Mouse (Mus musculus) neural tube, embryonic 11.5 days (tissue): ENCODE measurements around the gene Golph3l. TPM values are rescaled to one million over a fixed set of nuclear protein-coding genes. Genes with fewer than 3 reads are reported as not detected.
"Not testable (repeated sequence)": the region's sequence is repeated elsewhere in the genome, so short reads cannot be mapped to it uniquely, and the experiment has no call there.

Experiments
- ATAC-seq: fragments of 200-750 bp; cut with Nextera tagmentation; 2 replicates; pipeline ENCODE4 v1.8.0; 2017; ENCODE audit warnings: moderate number of reproducible peaks, mild to moderate bottlenecking, moderate TSS enrichment, moderate library complexity; ENCODE audit not compliant: insufficient read depth, low FRiP score, low TSS enrichment
- DNase-seq: peaks from one replicate; pipeline ENCODE4 v3.0.0-alpha.2; 2015; ENCODE audit warnings: low spot score
- H3K27ac ChIP-seq: fragments of 300-500 bp; sonication (generic); 2 replicates; pipeline ENCODE4 v1.5.1; 2014; ENCODE audit warnings: low read depth, mild to moderate bottlenecking, low read length
- H3K27me3 ChIP-seq: fragments of 300-500 bp; sonication (generic); 2 replicates; pipeline ENCODE4 v1.6.1; 2014; ENCODE audit warnings: mild to moderate bottlenecking, low read length, mixed read lengths; ENCODE audit not compliant: control insufficient read depth, insufficient read depth
- H3K36me3 ChIP-seq: fragments of 300-500 bp; sonication (generic); 2 replicates; pipeline ENCODE4 v1.6.1; 2014; ENCODE audit warnings: mild to moderate bottlenecking, low read length, moderate library complexity, mixed read lengths; ENCODE audit not compliant: control insufficient read depth, insufficient read depth
- H3K4me1 ChIP-seq: fragments of 300-500 bp; sonication (generic); 2 replicates; pipeline ENCODE4 v1.6.1; 2014; ENCODE audit warnings: low read length, mixed read lengths; ENCODE audit not compliant: control insufficient read depth, insufficient read depth
- H3K4me2 ChIP-seq: fragments of 300-500 bp; sonication (generic); 2 replicates; pipeline ENCODE4 v1.6.1; 2014; ENCODE audit warnings: low read depth, mild to moderate bottlenecking, moderate library complexity
- H3K4me3 ChIP-seq: fragments of 300-500 bp; sonication (generic); 2 replicates; pipeline ENCODE4 v1.5.1; 2014; ENCODE audit warnings: low read depth, low read length
- H3K9ac ChIP-seq: fragments of 300-500 bp; sonication (generic); 2 replicates; pipeline ENCODE4 v1.6.1; 2014; ENCODE audit warnings: mild to moderate bottlenecking, low read length
- H3K9me3 ChIP-seq: fragments of 300-500 bp; sonication (generic); 2 replicates; pipeline ENCODE4 v1.6.1; 2016; ENCODE audit warnings: low read length; ENCODE audit not compliant: control insufficient read depth
- WGBS: fragments of 180-500 bp; shearing (Covaris S2); extraction: QIAGEN DNeasy Blood & Tissue Kit; methylation state at CpG from one replicate; pipeline ENCODE4 v1.1.7; 2014; 5-methylcytosine and 5-hydroxymethylcytosine counted together
- polyA plus RNA-seq: library from polyadenylated mRNA; unstranded; fragments of >200 nt; fragmentation: Nextera tagmentation; extraction: Ambion mirVana; gene quantifications from 2 replicates; pipeline ENCODE4 v1.2.1, GENCODE M21; 2014

Gene Golph3l
- polyA plus RNA-seq, 1 experiment from 2014 or later: 41.2 TPM

DNA sequence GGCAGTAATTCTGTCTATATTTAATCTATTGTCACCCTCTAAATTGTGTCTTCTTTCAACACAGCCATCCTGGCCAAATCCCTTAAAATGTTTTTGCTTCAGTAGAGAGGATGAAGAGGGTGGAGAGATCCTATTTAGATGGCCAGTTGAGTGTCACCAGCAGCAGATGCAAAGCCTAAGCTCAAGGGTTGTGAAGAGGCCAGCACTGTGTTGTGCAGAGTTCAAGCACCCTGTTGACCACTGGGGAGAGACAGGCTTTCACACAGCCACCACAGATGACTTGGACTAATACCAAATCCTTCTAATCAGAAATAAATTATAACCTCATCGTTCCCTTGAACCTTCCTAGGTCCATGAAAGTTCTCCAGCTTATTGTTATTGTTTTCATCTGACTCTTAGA lies 29.8 kb downstream of the Golph3l start:
- ATAC-seq (no peak), DNase-seq (no peak)
- Histone ChIP-seq H3K4me2 (no peak overlapping the region), H3K9ac (no peak overlapping the region), H3K36me3 (0 out of 2 replicates have a peak, but pooled peaks cover 2% of the 10 kb centered on the region), H3K4me1 (no peaks in the 10 kb centered on the region), H3K9me3 (no peaks in the 10 kb centered on the region), H3K27me3 (no peaks in the 10 kb centered on the region), H3K4me3 (no peak overlapping the region), H3K27ac (no peak overlapping the region)
- WGBS: 92% methylated on average over 1 of the region's 1 CpGs

DNA sequence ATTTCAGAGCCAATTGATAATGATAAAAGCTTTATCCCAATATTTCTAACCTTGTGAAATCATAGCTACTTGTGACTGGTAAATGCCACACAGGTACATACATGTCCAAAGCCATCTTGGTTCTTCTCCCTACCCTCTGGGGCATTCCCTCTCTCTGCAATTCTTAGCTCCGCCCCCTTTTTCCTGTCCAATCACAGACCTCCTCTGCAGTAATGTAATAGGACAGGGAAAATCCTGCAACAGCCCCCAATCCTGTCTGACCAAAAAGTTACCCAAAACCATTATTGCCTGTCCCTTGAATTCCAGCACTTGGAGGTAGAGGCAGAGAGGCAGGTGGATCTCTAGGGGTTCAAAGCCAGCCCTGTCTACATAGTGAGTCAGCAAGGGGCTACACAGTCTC lies 32.5 kb downstream of the Golph3l start:
- no peak overlapping the region for H3K9ac ChIP-seq
- H3K36me3 ChIP-seq: 0 out of 2 replicates have a peak, but pooled peaks cover 2% of the 10 kb centered on the region
- no peaks in the 10 kb centered on the region for H3K27me3 ChIP-seq
- H3K9me3 ChIP-seq: no peaks in the 10 kb centered on the region
- 81% methylated on average over 1 of the region's 1 CpGs for WGBS
- no peak for ATAC-seq
- H3K4me1 ChIP-seq: peaks cover 3% of the 10 kb centered on the region
- H3K4me3 ChIP-seq: no peak overlapping the region
- DNase-seq: no peak
- no peak overlapping the region for H3K4me2 ChIP-seq
- H3K27ac ChIP-seq: no peak overlapping the region

DNA sequence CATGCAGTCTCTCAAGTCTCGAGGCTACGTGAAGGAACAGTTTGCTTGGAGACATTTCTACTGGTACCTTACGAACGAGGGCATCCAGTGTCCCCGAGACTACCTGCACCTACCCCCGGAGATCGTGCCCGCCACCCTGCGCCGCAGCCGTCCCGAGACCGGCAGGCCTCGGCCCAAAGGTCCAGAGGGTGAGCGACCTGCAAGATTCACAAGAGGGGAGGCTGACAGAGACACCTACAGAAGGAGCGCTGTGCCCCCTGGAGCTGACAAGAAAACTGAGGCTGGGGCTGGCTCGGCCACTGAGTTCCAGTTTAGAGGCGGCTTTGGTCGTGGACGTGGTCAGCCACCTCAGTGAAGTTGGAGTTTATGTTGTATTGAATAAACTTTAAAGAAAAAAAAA lies 33.7 kb downstream of the Golph3l start:
- H3K27me3 ChIP-seq, H3K4me1 ChIP-seq, H3K27ac ChIP-seq, ATAC-seq, H3K9me3 ChIP-seq, H3K4me2 ChIP-seq, H3K4me3 ChIP-seq, H3K36me3 ChIP-seq, H3K9ac ChIP-seq, DNase-seq: not testable (repeated sequence)
- 92% methylated on average over 18 of the region's 20 CpGs for whole genome bisulfite sequencing

DNA sequence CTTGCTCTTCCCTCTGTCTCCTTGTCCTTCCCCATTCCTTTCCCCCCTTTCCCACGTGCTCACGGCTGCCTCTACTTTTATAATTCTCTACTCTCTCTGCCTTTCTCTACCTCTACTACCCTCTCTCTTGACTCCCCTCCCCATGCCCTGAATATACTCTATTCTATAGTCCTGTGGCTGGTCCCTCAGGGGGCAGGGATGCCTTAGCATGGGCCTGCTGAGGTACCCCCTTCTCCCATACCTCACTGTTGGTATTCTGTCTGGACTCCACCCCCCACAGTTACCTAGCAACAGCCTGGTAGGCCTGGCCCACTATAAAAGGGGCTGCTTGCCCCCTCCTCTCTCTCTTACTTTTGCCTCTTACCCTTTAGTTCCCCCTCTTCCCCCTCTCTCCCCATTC lies 34.8 kb downstream of the Golph3l start:
- peaks cover 8% of the 10 kb centered on the region for H3K4me1 ChIP-seq
- H3K36me3 ChIP-seq: peaks cover 11% of the 10 kb centered on the region
- no peaks in the 10 kb centered on the region for H3K9me3 ChIP-seq
- 47% methylated on average over 2 of the region's 2 CpGs for WGBS
- no peak overlapping the region for H3K27ac ChIP-seq
- ATAC-seq: no peak
- no peak overlapping the region for H3K9ac ChIP-seq
- DNase-seq: no peak
- H3K4me3 ChIP-seq: no peak overlapping the region
- H3K27me3 ChIP-seq: no peaks in the 10 kb centered on the region
- H3K4me2 ChIP-seq: no peak overlapping the region

DNA sequence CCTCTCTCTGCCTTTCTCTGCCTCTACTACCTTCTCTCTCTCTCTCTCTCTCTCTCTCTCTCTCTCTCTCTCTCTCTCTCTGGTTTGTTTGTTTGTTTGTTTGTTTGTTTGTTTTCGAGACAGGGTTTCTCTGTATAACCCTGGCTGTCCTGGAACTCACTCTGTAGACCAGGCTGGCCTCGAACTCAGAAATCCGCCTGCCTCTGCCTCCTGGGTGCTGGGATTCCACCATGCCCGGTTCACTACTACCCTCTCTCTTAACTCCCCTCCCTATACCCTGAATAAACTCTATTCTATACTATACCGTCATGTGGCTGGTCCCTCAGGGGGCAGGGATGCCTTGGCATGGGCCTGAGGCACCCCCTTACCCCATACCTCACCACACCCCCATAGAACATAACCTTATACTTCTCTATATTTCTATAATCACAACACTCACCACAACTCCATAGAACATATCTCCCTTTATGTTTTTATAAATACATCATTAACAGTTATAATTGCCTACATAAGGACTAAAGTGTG lies 35.3 kb downstream of the Golph3l start:
- DNase-seq, H3K4me1 ChIP-seq, H3K27me3 ChIP-seq, ATAC-seq, H3K9ac ChIP-seq, H3K9me3 ChIP-seq: not testable (repeated sequence)
- Histone ChIP-seq H3K27ac (peak overlapping the region; percentile 81; the same call in 1 of the 2 replicates), H3K4me3 (peak overlapping the region; percentile 67), H3K36me3 (peaks cover 16% of the 10 kb centered on the region), H3K4me2 (peak overlapping the region; percentile 41)
- 66% methylated on average over 5 of the region's 5 CpGs for WGBS

DNA sequence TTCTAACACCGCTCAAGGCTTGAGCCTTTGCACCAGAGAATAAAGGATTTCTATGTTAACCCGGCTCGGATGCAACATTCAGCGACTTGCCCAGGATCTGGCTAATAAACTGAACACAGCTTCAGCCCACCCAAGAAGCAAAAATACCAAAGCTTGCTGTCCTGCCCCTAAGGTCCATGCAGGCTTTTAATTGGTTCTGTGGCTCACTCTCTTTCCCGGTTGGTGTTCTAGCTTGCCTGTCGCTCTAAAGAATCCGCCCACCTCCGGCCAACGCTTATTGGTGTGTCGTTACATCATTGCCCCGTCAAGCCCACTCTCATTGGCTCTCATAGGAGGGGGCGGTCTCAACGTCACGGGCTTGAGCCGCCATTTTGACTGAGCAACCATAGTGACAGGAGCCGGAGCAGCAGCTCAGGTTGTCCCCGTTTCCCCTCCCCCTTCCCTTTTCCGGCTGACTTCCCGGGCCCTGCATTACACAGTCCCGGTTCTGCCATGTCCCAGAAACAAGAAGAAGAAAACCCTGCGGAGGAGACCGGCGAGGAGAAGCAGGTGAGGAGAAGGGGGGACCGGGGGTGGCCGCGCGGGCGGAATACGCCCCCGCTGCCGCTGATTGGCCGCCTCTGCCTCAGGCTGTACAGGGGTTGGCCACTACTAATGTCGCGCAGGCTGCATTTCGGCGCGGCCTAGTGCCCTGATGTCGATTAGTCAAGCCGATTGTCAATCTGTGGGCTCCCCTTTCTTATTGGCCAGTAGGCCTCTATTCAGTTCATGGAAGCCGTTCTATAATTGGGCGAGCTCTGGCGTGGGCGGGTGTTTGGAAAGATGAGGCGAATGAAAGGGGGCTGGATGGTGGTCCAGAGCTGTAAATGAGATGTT lies 36.1 kb downstream of the Golph3l start, which contains the start of gene Ensa:
Ensa (plus strand) TSS at position 366 of the 876 bp plus-strand sequence.
- peak; percentile 99 for ATAC-seq
- DNase-seq: peak; percentile 98
- peaks cover 20% of the 10 kb centered on the region for H3K36me3 ChIP-seq
- peaks cover 8% of the 10 kb centered on the region for H3K4me1 ChIP-seq
- H3K4me3 ChIP-seq: peak within 1 kb of the TSS; percentile 67
- no peaks in the 10 kb centered on the region for H3K9me3 ChIP-seq
- WGBS: under 1% methylated on average over 44 of the region's 44 CpGs
- H3K27me3 ChIP-seq: no peaks in the 10 kb centered on the region
- H3K27ac ChIP-seq: peak within 1 kb of the TSS; percentile 81
- peak within 1 kb of the TSS; percentile 78 for H3K4me2 ChIP-seq
- peak within 1 kb of the TSS; percentile 75 for H3K9ac ChIP-seq

DNA sequence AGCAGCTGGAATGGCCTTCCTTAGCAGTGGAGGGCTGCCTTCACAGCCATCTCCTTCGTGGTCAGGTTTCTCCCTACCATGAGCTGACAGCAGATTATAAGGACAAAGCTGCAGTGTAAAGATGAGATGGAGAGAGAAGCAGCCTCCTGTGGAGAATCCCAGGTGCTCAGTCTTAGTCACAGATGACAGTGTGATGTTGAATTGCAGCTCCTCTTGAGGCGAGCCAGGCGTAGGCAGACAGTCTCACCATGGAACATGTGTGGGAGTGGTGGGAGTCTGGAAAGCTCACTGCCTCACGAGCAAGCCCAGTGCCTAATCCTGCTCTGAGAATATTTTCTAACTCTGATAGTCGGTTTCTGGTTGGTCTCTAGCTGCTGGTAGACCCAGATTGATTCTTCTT lies 39.0 kb downstream of the Golph3l start:
- H3K9me3 ChIP-seq: no peaks in the 10 kb centered on the region
- ATAC-seq: no peak
- WGBS: 93% methylated on average over 5 of the region's 5 CpGs
- no peak overlapping the region for H3K9ac ChIP-seq
- DNase-seq: no peak
- peaks cover 25% of the 10 kb centered on the region for H3K36me3 ChIP-seq
- no peaks in the 10 kb centered on the region for H3K27me3 ChIP-seq
- no peak overlapping the region for H3K4me2 ChIP-seq
- no peak overlapping the region for H3K27ac ChIP-seq
- H3K4me1 ChIP-seq: peaks cover 8% of the 10 kb centered on the region
- H3K4me3 ChIP-seq: no peak overlapping the region

DNA sequence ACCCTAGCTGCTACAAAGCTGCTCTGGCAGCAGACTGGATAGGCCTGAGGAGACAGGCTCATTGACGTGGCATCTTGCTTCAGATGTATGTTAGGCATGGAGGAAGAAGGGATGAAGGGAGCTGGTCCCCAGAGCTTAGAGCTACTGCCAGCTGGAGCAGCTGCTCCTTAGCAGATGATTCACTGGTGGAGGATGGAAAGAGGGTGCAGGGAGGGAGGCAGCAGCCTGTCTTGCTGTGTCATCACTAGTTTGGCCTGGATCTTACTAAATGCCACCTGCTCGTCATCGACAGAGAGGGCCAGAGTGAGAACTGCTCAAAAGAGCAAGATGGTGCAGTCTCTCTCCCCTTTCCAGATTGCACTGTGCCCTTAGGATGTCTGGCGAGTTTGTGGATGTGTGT lies 41.0 kb downstream of the Golph3l start:
- Histone ChIP-seq H3K9ac (no peak overlapping the region), H3K27ac (no peak overlapping the region), H3K9me3 (no peaks in the 10 kb centered on the region), H3K27me3 (no peaks in the 10 kb centered on the region), H3K4me2 (no peak overlapping the region), H3K4me1 (peaks cover 8% of the 10 kb centered on the region), H3K4me3 (no peak overlapping the region), H3K36me3 (peaks cover 25% of the 10 kb centered on the region)
- no peak for DNase-seq
- no peak for ATAC-seq
- 87% methylated on average over 4 of the region's 4 CpGs for WGBS

DNA sequence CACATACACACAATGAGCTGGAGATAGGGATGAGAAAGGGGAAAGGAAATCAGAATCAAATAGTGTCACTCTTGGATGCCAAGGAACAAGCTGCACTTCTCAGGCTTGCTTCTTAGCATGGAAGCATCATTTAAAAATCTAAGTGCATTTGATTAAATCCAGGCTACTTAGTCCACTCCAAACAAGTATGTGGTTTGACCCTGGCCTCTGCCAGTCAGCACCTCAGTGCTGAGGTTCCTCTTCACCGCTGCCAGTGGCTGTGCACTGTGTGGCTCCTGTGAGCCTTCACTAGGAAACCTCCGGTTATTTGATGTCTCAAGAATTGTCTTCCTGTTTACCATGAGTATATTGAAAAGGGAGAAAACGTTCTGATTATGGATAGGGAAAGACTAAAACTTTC lies 42.1 kb downstream of the Golph3l start:
- no peak for DNase-seq
- peaks cover 8% of the 10 kb centered on the region for H3K4me1 ChIP-seq
- H3K36me3 ChIP-seq: peaks cover 25% of the 10 kb centered on the region

More for the DNA sequence above, 42.1 kb downstream of the Golph3l start:
- Histone ChIP-seq H3K9me3 (no peaks in the 10 kb centered on the region), H3K27me3 (no peaks in the 10 kb centered on the region), H3K4me3 (no peak overlapping the region), H3K9ac (no peak overlapping the region), H3K4me2 (no peak overlapping the region), H3K27ac (no peak overlapping the region)
- no peak for ATAC-seq
- whole genome bisulfite sequencing: 93% methylated on average over 3 of the region's 3 CpGs
